Mouse (Mus musculus) retina, adult 2 months (tissue): Measurements from ENCODE around the gene Wls.

Experiments used
- DNase-seq: peaks from one replicate; pipeline ENCODE4 v3.0.0-alpha.2; 2012; ENCODE audit warnings: low read depth, low spot score

Wls gene

DNA sequence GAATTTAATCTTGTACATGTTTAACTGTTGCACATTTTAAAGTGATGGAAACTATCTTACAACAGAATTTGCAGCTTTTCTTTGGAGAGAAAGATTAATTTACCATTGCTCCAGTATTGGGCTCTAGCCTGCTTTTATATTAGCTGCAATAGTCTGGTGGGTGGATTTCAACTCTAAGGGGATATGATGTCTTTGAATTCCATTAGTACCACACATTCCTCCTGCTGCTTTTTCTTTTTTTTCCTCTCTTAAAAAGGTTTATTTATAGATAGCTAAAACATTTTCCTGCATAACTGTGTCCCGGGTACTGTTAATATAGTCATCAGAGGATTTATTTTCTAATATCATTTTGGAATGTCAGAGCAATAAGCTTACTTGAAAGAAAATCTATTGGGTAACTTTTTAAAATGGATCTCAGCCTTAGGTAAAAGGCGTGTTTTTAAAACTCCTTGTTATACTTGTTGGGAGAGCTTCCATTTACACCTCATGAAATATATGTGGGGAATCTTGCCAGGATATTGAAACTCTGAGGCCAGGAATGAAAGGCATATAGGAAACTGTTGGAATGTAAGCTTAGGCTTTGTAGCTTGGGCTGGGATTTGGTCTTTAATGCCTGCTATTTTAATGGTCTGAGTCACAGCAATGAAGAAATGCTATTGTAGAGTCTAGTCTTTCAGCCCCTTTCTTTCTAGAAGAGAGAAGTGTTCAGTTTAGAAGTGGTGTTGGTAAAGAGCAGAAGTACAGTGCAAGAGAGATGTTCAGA is 78.0 kb downstream of the Wls start:
- DNase-seq, result no peak
